Mouse (Mus musculus) neural tube, embryonic 11.5 days (tissue): ENCODE data around the gene Smg9. TPM values are rescaled to one million over a fixed set of nuclear protein-coding genes. Genes with fewer than 3 reads are reported as not detected.

Source experiments
- ATAC-seq: fragments of 200-750 bp; cut with Nextera tagmentation; 2 replicates; pipeline ENCODE4 v1.8.0; 2017; ENCODE audit warnings: moderate number of reproducible peaks, mild to moderate bottlenecking, moderate TSS enrichment, moderate library complexity; ENCODE audit not compliant: insufficient read depth, low FRiP score, low TSS enrichment
- DNase-seq: peaks from one replicate; pipeline ENCODE4 v3.0.0-alpha.2; 2015; ENCODE audit warnings: low spot score
- H3K27ac ChIP-seq: fragments of 300-500 bp; sonication (generic); 2 replicates; pipeline ENCODE4 v1.5.1; 2014; ENCODE audit warnings: low read depth, mild to moderate bottlenecking, low read length
- H3K27me3 ChIP-seq: fragments of 300-500 bp; sonication (generic); 2 replicates; pipeline ENCODE4 v1.6.1; 2014; ENCODE audit warnings: mild to moderate bottlenecking, low read length, mixed read lengths; ENCODE audit not compliant: control insufficient read depth, insufficient read depth
- H3K36me3 ChIP-seq: fragments of 300-500 bp; sonication (generic); 2 replicates; pipeline ENCODE4 v1.6.1; 2014; ENCODE audit warnings: mild to moderate bottlenecking, low read length, moderate library complexity, mixed read lengths; ENCODE audit not compliant: control insufficient read depth, insufficient read depth
- H3K4me1 ChIP-seq: fragments of 300-500 bp; sonication (generic); 2 replicates; pipeline ENCODE4 v1.6.1; 2014; ENCODE audit warnings: low read length, mixed read lengths; ENCODE audit not compliant: control insufficient read depth, insufficient read depth
- H3K4me2 ChIP-seq: fragments of 300-500 bp; sonication (generic); 2 replicates; pipeline ENCODE4 v1.6.1; 2014; ENCODE audit warnings: low read depth, mild to moderate bottlenecking, moderate library complexity
- H3K4me3 ChIP-seq: fragments of 300-500 bp; sonication (generic); 2 replicates; pipeline ENCODE4 v1.5.1; 2014; ENCODE audit warnings: low read depth, low read length
- H3K9ac ChIP-seq: fragments of 300-500 bp; sonication (generic); 2 replicates; pipeline ENCODE4 v1.6.1; 2014; ENCODE audit warnings: mild to moderate bottlenecking, low read length
- H3K9me3 ChIP-seq: fragments of 300-500 bp; sonication (generic); 2 replicates; pipeline ENCODE4 v1.6.1; 2016; ENCODE audit warnings: low read length; ENCODE audit not compliant: control insufficient read depth
- WGBS: fragments of 180-500 bp; shearing (Covaris S2); extraction: QIAGEN DNeasy Blood & Tissue Kit; methylation state at CpG from one replicate; pipeline ENCODE4 v1.1.7; 2014; 5-methylcytosine and 5-hydroxymethylcytosine counted together
- polyA plus RNA-seq: library from polyadenylated mRNA; unstranded; fragments of >200 nt; fragmentation: Nextera tagmentation; extraction: Ambion mirVana; gene quantifications from 2 replicates; pipeline ENCODE4 v1.2.1, GENCODE M21; 2014

The Smg9 gene
- polyA plus RNA-seq, 1 experiment from 2014 or later = 21.8 TPM

- DNase-seq = no peak
- Histone ChIP-seq H3K4me3 (no peak overlapping the region), H3K27ac (no peak overlapping the region), H3K36me3 (peaks cover 6% of the 10 kb centered on the region), H3K9me3 (no peaks in the 10 kb centered on the region), H3K9ac (no peak overlapping the region), H3K27me3 (no peaks in the 10 kb centered on the region), H3K4me2 (no peak overlapping the region), H3K4me1 (no peaks in the 10 kb centered on the region)
- WGBS = 92% methylated on average over 9 of the region's 9 CpGs
- ATAC-seq = no peak
Observed at GRCm38 (mm10) chr7:24408186-24408585, 8.8 kb downstream of the Smg9 start.

DNA sequence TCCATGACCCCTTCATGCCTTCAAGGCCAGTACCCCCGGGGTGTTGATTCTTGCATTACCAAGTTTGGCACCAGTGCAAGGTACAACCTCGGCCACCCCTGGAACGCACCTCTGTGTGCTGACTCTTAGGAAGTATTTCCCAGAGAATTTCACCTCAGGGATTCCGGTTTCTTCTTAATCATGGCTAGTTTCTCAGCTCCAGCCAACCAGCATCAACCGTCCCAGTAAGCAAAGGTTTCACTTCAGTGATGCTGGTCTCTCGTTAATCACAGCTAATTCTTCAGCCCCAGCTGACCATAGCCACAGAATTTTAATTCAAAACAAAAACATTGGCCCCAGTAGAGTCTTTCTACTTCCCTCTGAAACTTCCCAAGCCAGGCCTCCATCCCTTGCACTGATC lies 10.7 kb downstream of the Smg9 start:
- no peaks in the 10 kb centered on the region for H3K27me3 ChIP-seq
- no peaks in the 10 kb centered on the region for H3K4me1 ChIP-seq
- DNase-seq (no peak), ATAC-seq (no peak)
- no peak overlapping the region for H3K4me3 ChIP-seq
- no peak overlapping the region for H3K4me2 ChIP-seq
- no peaks in the 10 kb centered on the region for H3K9me3 ChIP-seq
- WGBS = 93% methylated on average over 6 of the region's 6 CpGs
- no peak overlapping the region for H3K27ac ChIP-seq
- H3K9ac ChIP-seq = no peak overlapping the region
- H3K36me3 ChIP-seq = peaks cover 4% of the 10 kb centered on the region

DNA sequence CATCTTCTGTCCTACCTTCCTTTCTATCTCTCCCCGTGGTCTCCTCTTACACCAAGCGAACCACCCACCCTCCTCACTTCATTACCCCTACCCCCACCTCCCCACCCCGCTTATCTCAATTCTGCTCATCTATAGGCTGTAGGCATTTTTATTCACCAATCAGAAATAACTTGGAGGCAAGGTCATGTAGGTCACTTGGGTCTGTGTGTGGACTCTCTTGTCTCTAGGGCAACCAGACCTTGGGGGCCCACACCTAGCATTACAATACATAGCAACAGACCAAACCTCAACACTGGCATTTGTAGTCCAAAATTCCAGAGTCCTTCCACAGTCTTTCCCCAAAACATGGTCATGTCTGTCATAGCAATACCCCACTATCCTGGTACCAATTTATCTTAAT lies 11.4 kb downstream of the Smg9 start:
- H3K4me3 ChIP-seq = no peak overlapping the region
- no peak overlapping the region for H3K4me2 ChIP-seq
- no peaks in the 10 kb centered on the region for H3K4me1 ChIP-seq
- 79% methylated on average over 3 of the region's 3 CpGs for WGBS
- no peak overlapping the region for H3K9ac ChIP-seq
- peaks cover 4% of the 10 kb centered on the region; the same call in 1 of the 2 replicates for H3K36me3 ChIP-seq
- ATAC-seq (no peak), DNase-seq (no peak)
- H3K27ac ChIP-seq = no peak overlapping the region
- no peaks in the 10 kb centered on the region for H3K9me3 ChIP-seq
- H3K27me3 ChIP-seq = no peaks in the 10 kb centered on the region

DNA sequence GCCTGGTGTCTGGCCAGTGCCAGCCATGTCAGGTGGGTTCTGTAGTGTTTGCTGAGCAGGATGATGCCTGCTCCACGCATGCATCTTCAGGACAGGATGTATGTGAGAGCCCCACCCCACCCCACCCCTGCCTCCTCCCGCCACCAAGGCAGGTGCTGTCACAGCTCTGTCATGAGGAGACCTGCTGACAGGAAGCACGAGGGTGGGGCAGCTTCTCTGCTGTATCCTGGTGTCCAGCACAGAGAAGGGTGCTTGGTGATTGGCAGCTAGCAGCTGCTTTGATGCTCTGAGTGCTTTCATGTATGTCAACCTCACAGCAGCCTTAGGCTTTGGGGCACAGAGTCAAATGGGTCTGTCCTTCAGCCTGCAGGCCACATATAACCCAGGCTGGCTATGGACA lies 14.2 kb downstream of the Smg9 start:
- Histone ChIP-seq H3K4me1 (no peaks in the 10 kb centered on the region), H3K27ac (no peak overlapping the region), H3K9me3 (no peaks in the 10 kb centered on the region), H3K4me3 (no peak overlapping the region), H3K36me3 (peaks cover 4% of the 10 kb centered on the region; the same call in 1 of the 2 replicates), H3K9ac (no peak overlapping the region), H3K4me2 (no peak overlapping the region), H3K27me3 (no peaks in the 10 kb centered on the region)
- ATAC-seq (no peak), DNase-seq (no peak)
- 82% methylated on average over 3 of the region's 3 CpGs for WGBS

DNA sequence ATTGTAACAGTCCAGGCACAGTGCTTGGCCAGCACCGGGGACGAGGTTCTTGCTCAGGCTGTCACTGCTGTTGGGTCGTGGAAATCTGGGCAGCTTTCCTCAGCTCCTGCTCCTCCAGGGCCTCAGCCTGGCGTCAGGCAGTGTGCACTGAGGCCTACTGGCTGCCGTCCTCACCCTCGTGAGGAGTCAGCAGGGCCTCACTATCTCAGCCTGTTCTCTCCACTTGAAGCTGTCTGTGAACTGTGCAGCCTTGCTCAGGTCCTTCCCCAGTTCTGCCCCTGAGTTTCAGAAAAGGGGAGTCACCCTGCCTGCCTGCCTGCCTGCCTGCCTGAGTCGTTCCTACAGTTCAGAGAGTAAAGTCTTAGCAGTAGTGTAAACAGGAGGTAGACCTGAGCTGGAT lies 15.8 kb downstream of the Smg9 start:
- no peak for ATAC-seq
- H3K27me3 ChIP-seq = no peaks in the 10 kb centered on the region
- H3K36me3 ChIP-seq = peaks cover 4% of the 10 kb centered on the region; the same call in 1 of the 2 replicates
- no peak for DNase-seq
- WGBS = 87% methylated on average over 7 of the region's 7 CpGs
- no peak overlapping the region for H3K4me2 ChIP-seq
- no peak overlapping the region for H3K4me3 ChIP-seq
- no peak overlapping the region for H3K9ac ChIP-seq
- no peaks in the 10 kb centered on the region for H3K9me3 ChIP-seq
- H3K4me1 ChIP-seq = peaks cover 3% of the 10 kb centered on the region; the same call in 1 of the 2 replicates
- no peak overlapping the region for H3K27ac ChIP-seq

GRCm38 (mm10) chr7:24419579-24419978 lies 20.2 kb downstream of the Smg9 start:
- no peak for ATAC-seq
- Histone ChIP-seq H3K4me2 (no peak overlapping the region), H3K9me3 (no peaks in the 10 kb centered on the region), H3K27ac (no peak overlapping the region), H3K36me3 (peaks cover 4% of the 10 kb centered on the region), H3K27me3 (no peaks in the 10 kb centered on the region), H3K9ac (peak overlapping the region; percentile 7; the same call in 1 of the 2 replicates), H3K4me1 (peaks cover 3% of the 10 kb centered on the region; the same call in 1 of the 2 replicates), H3K4me3 (no peak overlapping the region)
- 52% methylated on average over 8 of the region's 8 CpGs for WGBS
- peak; percentile 33 for DNase-seq

DNA sequence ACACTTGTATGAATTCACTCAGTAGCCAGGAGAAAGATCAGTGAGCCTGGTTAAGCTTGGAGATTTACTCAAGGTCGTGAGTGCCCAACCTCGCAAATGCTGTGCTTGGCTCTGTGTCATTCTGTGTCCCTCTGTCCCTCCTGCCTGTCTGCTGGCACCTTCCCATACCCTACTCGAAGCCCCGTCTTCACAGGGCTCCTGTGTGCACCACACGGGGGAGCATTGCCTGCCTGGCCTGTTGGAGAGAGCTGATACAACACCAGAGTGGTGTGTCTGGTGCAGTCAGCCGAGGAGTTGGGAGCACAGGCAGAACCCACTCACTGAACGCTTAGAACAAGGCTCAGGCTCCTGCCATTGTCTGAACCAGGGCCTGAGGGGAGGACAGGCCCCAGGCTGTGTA lies 22.2 kb downstream of the Smg9 start:
- Histone ChIP-seq H3K9me3 (no peaks in the 10 kb centered on the region), H3K27me3 (no peaks in the 10 kb centered on the region), H3K9ac (no peak overlapping the region), H3K4me2 (no peak overlapping the region), H3K4me3 (no peak overlapping the region), H3K36me3 (no peaks in the 10 kb centered on the region; the same call in none of the 2 replicates), H3K4me1 (peaks cover 3% of the 10 kb centered on the region; the same call in 1 of the 2 replicates), H3K27ac (no peak overlapping the region)
- WGBS = 83% methylated on average over 7 of the region's 7 CpGs
- ATAC-seq (no peak), DNase-seq (no peak)

GRCm38 (mm10) chr7:24422251-24422650 lies 22.8 kb downstream of the Smg9 start:
- no peak overlapping the region for H3K27ac ChIP-seq
- peaks cover 3% of the 10 kb centered on the region; the same call in 1 of the 2 replicates for H3K4me1 ChIP-seq
- H3K4me3 ChIP-seq = no peak overlapping the region
- H3K4me2 ChIP-seq = no peak overlapping the region
- H3K27me3 ChIP-seq = no peaks in the 10 kb centered on the region
- no peak for DNase-seq
- 83% methylated on average over 8 of the region's 8 CpGs for WGBS
- H3K36me3 ChIP-seq = no peaks in the 10 kb centered on the region; the same call in none of the 2 replicates
- no peaks in the 10 kb centered on the region for H3K9me3 ChIP-seq
- no peak overlapping the region for H3K9ac ChIP-seq
- no peak for ATAC-seq

GRCm38 (mm10) chr7:24423107-24423763 lies 23.8 kb downstream of the Smg9 start:
- DNase-seq (no peak), ATAC-seq (no peak)
- no peak overlapping the region for H3K27ac ChIP-seq
- no peak overlapping the region for H3K4me3 ChIP-seq
- no peaks in the 10 kb centered on the region; the same call in none of the 2 replicates for H3K36me3 ChIP-seq
- H3K9ac ChIP-seq = no peak overlapping the region
- H3K27me3 ChIP-seq = no peaks in the 10 kb centered on the region
- WGBS = 91% methylated on average over 15 of the region's 15 CpGs
- H3K9me3 ChIP-seq = no peaks in the 10 kb centered on the region
- no peak overlapping the region for H3K4me2 ChIP-seq
- peaks cover 3% of the 10 kb centered on the region; the same call in 1 of the 2 replicates for H3K4me1 ChIP-seq
